Mouse (Mus musculus) ovary, adult 2 months (tissue): ENCODE measurements around the gene Taf5l. TPM values are rescaled to one million over a fixed set of nuclear protein-coding genes. Genes with fewer than 3 reads are reported as not detected.

Source experiments
- polyA plus RNA-seq: library from polyadenylated mRNA; depleted of rRNA; stranded (reverse); fragments of >200 nt; gene quantifications from 2 replicates; pipeline ENCODE4 v1.2.3, GENCODE M21; 2012; rRNA removed

Gene Taf5l
- 45.6 and 49.0 TPM in 2 replicates for polyA plus RNA-seq

DNA sequence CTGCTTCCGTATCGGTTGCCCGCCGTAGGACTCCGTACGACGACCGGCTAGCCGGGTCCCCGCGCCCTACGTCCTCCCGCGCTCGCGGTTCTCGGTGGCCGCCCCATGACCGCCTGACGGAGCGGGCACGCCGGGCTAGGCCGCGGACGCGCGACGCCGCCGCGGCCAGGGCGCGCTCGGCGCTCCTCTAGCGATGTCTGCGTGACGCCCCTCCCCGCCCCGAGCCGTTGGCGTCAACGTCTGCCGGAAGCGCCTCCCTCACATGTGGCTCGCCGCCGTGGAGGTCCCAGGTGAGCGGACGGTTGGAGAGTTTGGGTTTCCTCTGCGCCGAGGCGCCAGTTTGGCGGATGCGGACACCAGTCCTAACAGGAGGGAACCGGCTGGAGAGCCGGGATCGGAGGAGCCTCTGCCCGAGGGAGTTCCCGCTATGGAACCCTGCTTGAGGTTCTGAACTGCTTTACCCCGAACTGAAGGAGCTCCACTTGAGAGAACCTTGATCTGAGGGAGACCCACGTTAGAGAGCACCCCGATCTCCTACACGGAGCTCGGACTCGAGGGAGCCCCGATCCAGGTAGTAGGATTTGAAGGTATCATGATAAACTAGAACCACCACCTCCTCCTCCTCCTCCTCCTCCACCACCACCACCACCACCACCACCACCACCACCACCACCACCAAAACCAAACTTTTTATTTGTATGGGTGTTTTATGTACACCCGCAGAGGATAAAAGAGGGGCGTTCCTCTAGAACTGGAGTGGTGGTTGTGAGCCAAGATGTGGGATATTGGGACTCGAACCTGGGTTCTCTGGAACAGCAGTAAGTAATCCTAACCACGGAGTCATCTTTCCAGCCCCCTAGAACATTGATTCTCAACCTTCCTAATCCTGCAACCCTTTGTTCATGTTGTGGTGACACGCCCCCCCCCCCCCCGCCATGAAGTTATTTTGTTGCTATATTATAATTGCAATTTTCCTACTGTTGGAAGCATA lies at the start of gene Taf5l, which contains the start of gene Urb2:
Taf5l (minus strand) TSS at position 161 of the 991 bp plus-strand sequence.
Urb2 (plus strand) TSS at position 272 of the 991 bp plus-strand sequence.

GRCm38 (mm10) chr8:123982826-123983400 lies 38.3 kb downstream of the Taf5l start, which contains the start of gene Abcb10:
Gene Abcb10, minus strand, starts transcription at chr8:123983122.

GRCm38 (mm10) chr8:123948942-123949685 lies 72.1 kb downstream of the Taf5l start, which contains the start of gene Nup133:
Gene Nup133, minus strand, starts transcription at chr8:123949265.

Other genes with a start within 250 kb of the Taf5l start
- gene Rab4a, start 215.4 kb downstream of the Taf5l start, polyA plus RNA-seq = 16.6 and 21.1 TPM in 2 replicates
- gene Ccsap, start 161.2 kb downstream of the Taf5l start, polyA plus RNA-seq = 2.2 and 3.9 TPM in 2 replicates
- gene Acta1, start 126.6 kb downstream of the Taf5l start, polyA plus RNA-seq = 21.4 and 23.9 TPM in 2 replicates
- gene Nup133, start 72.1 kb downstream of the Taf5l start, polyA plus RNA-seq = 7.8 and 10.6 TPM in 2 replicates
- 11.5 and 16.4 TPM in 2 replicates for gene Abcb10, start 38.3 kb downstream of the Taf5l start, polyA plus RNA-seq
- gene Urb2, start 111 bp upstream of the Taf5l start, polyA plus RNA-seq = 5.8 and 6.7 TPM in 2 replicates
- 20.4 and 22.6 TPM in 2 replicates for gene Galnt2, start 210.0 kb upstream of the Taf5l start, polyA plus RNA-seq